Mouse (Mus musculus) kidney, adult 2 months (tissue): ENCODE results near the gene Zfp740.

Source experiments
- CTCF ChIP-seq: fragments of 200-500 bp; conservative IDR thresholded peaks from 2 replicates; pipeline ENCODE4 v1.5.1; 2011; ENCODE audit warnings: low read depth, mild to moderate bottlenecking, control low read depth, low read length, moderate library complexity, mixed read lengths; ENCODE audit not compliant: insufficient read depth, insufficient read length
- POLR2A ChIP-seq: fragments of 200-500 bp; IDR thresholded peaks from one replicate; pipeline ENCODE4 v1.6.1; 2011; ENCODE audit warnings: low read depth, low read length, control low read depth

DNA sequence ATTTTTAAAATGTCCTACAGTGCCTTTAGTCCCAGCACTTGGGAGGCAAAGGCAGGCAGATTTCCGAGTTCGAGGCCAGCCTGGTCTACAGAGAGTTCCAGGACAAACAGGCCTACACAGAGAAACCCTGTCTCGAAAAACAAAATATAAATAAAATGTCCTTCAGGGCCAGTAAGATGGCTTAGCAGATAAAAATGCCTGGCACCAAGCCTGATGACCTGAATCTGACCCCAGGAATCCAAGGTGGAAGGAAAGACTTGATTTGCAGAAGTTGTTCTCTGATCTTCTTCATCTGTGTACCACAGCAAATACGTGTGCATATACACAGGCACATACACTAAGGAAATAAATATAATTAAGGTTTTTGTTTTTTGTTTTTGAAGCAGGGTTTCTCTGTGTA is 7.7 kb upstream of the Zfp740 start:
- TF ChIP-seq CTCF: no peak
- no peak for TF ChIP-seq POLR2A
